Mouse (Mus musculus): Measurements from ENCODE around the gene Hinfp. TPM values are rescaled to one million over a fixed set of nuclear protein-coding genes. Genes with fewer than 3 reads are reported as not detected.

Gene Hinfp
- polyA plus RNA-seq, 1 experiment = 6.5 TPM

GRCm38 (mm10) chr9:44318826-44319095 is 13.3 kb upstream of the Hinfp start:
- peak overlapping the region; percentile 92 for H3K4me2 ChIP-seq (ENCODE audit: low read depth)
- H3K27me3 ChIP-seq (ENCODE audit: control insufficient read depth, insufficient read depth, insufficient read length) = no peaks in the 10 kb centered on the region
- TF ChIP-seq CEBPB (IDR thresholded peaks at IDR 0.05; ENCODE audit: insufficient read depth, poor library complexity, severe bottlenecking) (no peak), TCF3 (IDR thresholded peaks at IDR 0.05; ENCODE audit: insufficient read length, low read depth) (no peak), MYOG (IDR thresholded peaks at IDR 0.05; ENCODE audit: control insufficient read depth in 1 of 3, insufficient read depth in 1 of 3, insufficient read length in 2 of 3, low read depth in 2 of 3) (no peak), TCF12 (IDR thresholded peaks at IDR 0.05; ENCODE audit: insufficient read depth, poor library complexity, severe bottlenecking) (no peak), POLR2A (IDR thresholded peaks at IDR 0.05; ENCODE audit: insufficient read length, low read depth) (no peak), E2F4 (IDR thresholded peaks at IDR 0.05; ENCODE audit: insufficient read depth) (no peak), MAX (IDR thresholded peaks at IDR 0.05; ENCODE audit: low read depth) (no peak), POLR2AphosphoS2 (IDR thresholded peaks at IDR 0.05; ENCODE audit: insufficient read length, low read depth) (no peak), MYOD1 (IDR thresholded peaks at IDR 0.05; ENCODE audit: control insufficient read depth in 1 of 3, insufficient read length in 2 of 3, low read depth in 2 of 3) (no peak), SRF (IDR thresholded peaks at IDR 0.05; ENCODE audit: control insufficient read depth, insufficient read length, low read depth) (no peak)
- H3K79me2 ChIP-seq (ENCODE audit: control insufficient read depth, insufficient read depth) = no peaks in the 10 kb centered on the region
- no peaks in the 10 kb centered on the region for H3K36me3 ChIP-seq (ENCODE audit: control insufficient read depth, insufficient read depth)
- peak overlapping the region; percentile 43 for H3K4me3 ChIP-seq
- H3ac ChIP-seq (ENCODE audit: control insufficient read depth, insufficient read length) = peak overlapping the region; percentile 75

- Histone ChIP-seq H3K27me3 (ENCODE audit: control insufficient read depth, insufficient read depth, insufficient read length) (no peaks in the 10 kb centered on the region), H3K4me3 (peak overlapping the region; percentile 43), H3K79me2 (ENCODE audit: control insufficient read depth, insufficient read depth) (no peaks in the 10 kb centered on the region)
Observed at GRCm38 (mm10) chr9:44318076-44318825, 12.8 kb upstream of the Hinfp start.

GRCm38 (mm10) chr9:44317452-44317851 is 12.0 kb upstream of the Hinfp start:
- no peak overlapping the region for H3K4me2 ChIP-seq (ENCODE audit: low read depth)
- TF ChIP-seq E2F4 (IDR thresholded peaks at IDR 0.05; ENCODE audit: insufficient read depth) (no peak), POLR2AphosphoS2 (IDR thresholded peaks at IDR 0.05; ENCODE audit: insufficient read length, low read depth) (no peak)

More at GRCm38 (mm10) chr9:44318076-44318825, 12.8 kb upstream of the Hinfp start:
- no peaks in the 10 kb centered on the region for H3K36me3 ChIP-seq (ENCODE audit: control insufficient read depth, insufficient read depth)
- TF ChIP-seq CEBPB (IDR thresholded peaks at IDR 0.05; ENCODE audit: insufficient read depth, poor library complexity, severe bottlenecking) (no peak), POLR2A (IDR thresholded peaks at IDR 0.05; ENCODE audit: insufficient read length, low read depth) (no peak), MYOD1 (IDR thresholded peaks at IDR 0.05; ENCODE audit: control insufficient read depth in 1 of 3, insufficient read length in 2 of 3, low read depth in 2 of 3) (no peak), USF1 (IDR thresholded peaks at IDR 0.05; ENCODE audit: low read depth) (no peak), MYOG (IDR thresholded peaks at IDR 0.05; ENCODE audit: control insufficient read depth in 1 of 3, insufficient read depth in 1 of 3, insufficient read length in 2 of 3, low read depth in 2 of 3) (no peak), POLR2AphosphoS2 (IDR thresholded peaks at IDR 0.05; ENCODE audit: insufficient read length, low read depth) (no peak), REST (IDR thresholded peaks at IDR 0.05; ENCODE audit: insufficient read depth, insufficient read length) (no peak), MAX (IDR thresholded peaks at IDR 0.05; ENCODE audit: low read depth) (no peak), TCF3 (IDR thresholded peaks at IDR 0.05; ENCODE audit: insufficient read length, low read depth) (no peak), SRF (IDR thresholded peaks at IDR 0.05; ENCODE audit: control insufficient read depth, insufficient read length, low read depth) (no peak), E2F4 (IDR thresholded peaks at IDR 0.05; ENCODE audit: insufficient read depth) (no peak), TCF12 (IDR thresholded peaks at IDR 0.05; ENCODE audit: insufficient read depth, poor library complexity, severe bottlenecking) (no peak)
- H3ac ChIP-seq (ENCODE audit: control insufficient read depth, insufficient read length) = peak overlapping the region; percentile 75
- peak overlapping the region; percentile 92 for H3K4me2 ChIP-seq (ENCODE audit: low read depth)

DNA sequence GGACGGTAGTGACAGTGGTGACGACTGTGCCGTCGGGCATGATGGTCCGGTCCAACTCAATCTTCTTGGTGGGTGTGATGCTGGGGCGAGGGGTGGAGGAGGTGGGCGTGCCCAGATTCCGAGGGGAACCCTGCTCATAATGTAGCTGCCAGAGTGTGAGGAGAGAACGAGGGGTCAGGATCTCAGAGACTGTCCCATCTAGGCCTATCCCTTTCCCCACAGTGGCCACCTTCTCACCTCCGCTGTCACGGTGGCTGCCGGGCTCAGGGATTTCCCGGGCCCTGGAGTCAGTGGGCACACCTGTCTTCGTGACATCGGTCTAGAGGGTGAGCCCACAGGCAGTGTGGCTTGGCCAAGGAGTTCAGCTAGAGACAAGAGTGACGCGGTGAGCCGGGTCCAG is 9.4 kb upstream of the Hinfp start:
- Histone ChIP-seq H3ac (ENCODE audit: control insufficient read depth, insufficient read length) (no peak overlapping the region), H3K79me2 (ENCODE audit: control insufficient read depth, insufficient read depth) (no peaks in the 10 kb centered on the region), H3K36me3 (ENCODE audit: control insufficient read depth, insufficient read depth) (peaks cover 3% of the 10 kb centered on the region), H3K27me3 (ENCODE audit: control insufficient read depth, insufficient read depth, insufficient read length) (no peaks in the 10 kb centered on the region), H3K4me3 (no peak overlapping the region), H3K4me2 (ENCODE audit: low read depth) (no peak overlapping the region)
- TF ChIP-seq POLR2AphosphoS2 (IDR thresholded peaks at IDR 0.05; ENCODE audit: insufficient read length, low read depth) (no peak), POLR2A (IDR thresholded peaks at IDR 0.05; ENCODE audit: insufficient read length, low read depth) (no peak), REST (IDR thresholded peaks at IDR 0.05; ENCODE audit: insufficient read depth, insufficient read length) (no peak), TCF3 (IDR thresholded peaks at IDR 0.05; ENCODE audit: insufficient read length, low read depth) (no peak), MYOG (IDR thresholded peaks at IDR 0.05; ENCODE audit: control insufficient read depth in 1 of 3, insufficient read depth in 1 of 3, insufficient read length in 2 of 3, low read depth in 2 of 3) (no peak), MAX (IDR thresholded peaks at IDR 0.05; ENCODE audit: low read depth) (no peak), TCF12 (IDR thresholded peaks at IDR 0.05; ENCODE audit: insufficient read depth, poor library complexity, severe bottlenecking) (no peak), MYOD1 (IDR thresholded peaks at IDR 0.05; ENCODE audit: control insufficient read depth in 1 of 3, insufficient read length in 2 of 3, low read depth in 2 of 3) (no peak), CEBPB (IDR thresholded peaks at IDR 0.05; ENCODE audit: insufficient read depth, poor library complexity, severe bottlenecking) (no peak), USF1 (IDR thresholded peaks at IDR 0.05; ENCODE audit: low read depth) (no peak), SRF (IDR thresholded peaks at IDR 0.05; ENCODE audit: control insufficient read depth, insufficient read length, low read depth) (no peak), E2F4 (IDR thresholded peaks at IDR 0.05; ENCODE audit: insufficient read depth) (no peak)

More at GRCm38 (mm10) chr9:44317452-44317851, 12.0 kb upstream of the Hinfp start:
- Histone ChIP-seq H3K27me3 (ENCODE audit: control insufficient read depth, insufficient read depth, insufficient read length) (no peaks in the 10 kb centered on the region), H3K36me3 (ENCODE audit: control insufficient read depth, insufficient read depth) (no peaks in the 10 kb centered on the region), H3ac (ENCODE audit: control insufficient read depth, insufficient read length) (no peak overlapping the region), H3K4me3 (no peak overlapping the region), H3K79me2 (ENCODE audit: control insufficient read depth, insufficient read depth) (no peaks in the 10 kb centered on the region)

- Histone ChIP-seq H3K4me2 (ENCODE audit: low read depth) (no peak overlapping the region), H3K36me3 (ENCODE audit: control insufficient read depth, insufficient read depth) (peaks cover 3% of the 10 kb centered on the region), H3K4me3 (no peak overlapping the region), H3ac (ENCODE audit: control insufficient read depth, insufficient read length) (no peak overlapping the region), H3K27me3 (ENCODE audit: control insufficient read depth, insufficient read depth, insufficient read length) (no peaks in the 10 kb centered on the region), H3K79me2 (ENCODE audit: control insufficient read depth, insufficient read depth) (no peaks in the 10 kb centered on the region)
- TF ChIP-seq REST (IDR thresholded peaks at IDR 0.05; ENCODE audit: insufficient read depth, insufficient read length) = no peak
- no peak for TF ChIP-seq TCF12 (IDR thresholded peaks at IDR 0.05; ENCODE audit: insufficient read depth, poor library complexity, severe bottlenecking)
- TF ChIP-seq POLR2A (IDR thresholded peaks at IDR 0.05; ENCODE audit: insufficient read length, low read depth) = no peak
- TF ChIP-seq MAX (IDR thresholded peaks at IDR 0.05; ENCODE audit: low read depth) = no peak
- no peak for TF ChIP-seq MYOD1 (IDR thresholded peaks at IDR 0.05; ENCODE audit: control insufficient read depth in 1 of 3, insufficient read length in 2 of 3, low read depth in 2 of 3)
- TF ChIP-seq SRF (IDR thresholded peaks at IDR 0.05; ENCODE audit: control insufficient read depth, insufficient read length, low read depth) = no peak
- no peak for TF ChIP-seq CEBPB (IDR thresholded peaks at IDR 0.05; ENCODE audit: insufficient read depth, poor library complexity, severe bottlenecking)
- TF ChIP-seq MYOG (IDR thresholded peaks at IDR 0.05; ENCODE audit: control insufficient read depth in 1 of 3, insufficient read depth in 1 of 3, insufficient read length in 2 of 3, low read depth in 2 of 3) = no peak
- TF ChIP-seq E2F4 (IDR thresholded peaks at IDR 0.05; ENCODE audit: insufficient read depth) = no peak
- TF ChIP-seq USF1 (IDR thresholded peaks at IDR 0.05; ENCODE audit: low read depth) = no peak
- no peak for TF ChIP-seq TCF3 (IDR thresholded peaks at IDR 0.05; ENCODE audit: insufficient read length, low read depth)
Observed at GRCm38 (mm10) chr9:44314257-44314547, 8.7 kb upstream of the Hinfp start.

All from myocyte (in vitro differentiated cells).